Mouse (Mus musculus) telencephalon, adult 2 months (tissue): Measurements from ENCODE around the gene Gm20388.

Source experiments
- DNase-seq: peaks from one replicate; pipeline ENCODE4 v3.0.0-alpha.2; 2011; ENCODE audit warnings: low read depth, low spot score

The Gm20388 gene

GRCm38 (mm10) chr8:121950749-121951655, 2040.4 kb downstream of the Gm20388 start:
- DNase-seq, result no peak

GRCm38 (mm10) chr8:121951656-121952009, 2041.0 kb downstream of the Gm20388 start:
- DNase-seq, result no peak

GRCm38 (mm10) chr8:121952122-121952521, 2041.5 kb downstream of the Gm20388 start:
- no peak for DNase-seq

- DNase-seq, result no peak
These were observed 2042.2 kb downstream of the Gm20388 start for GRCm38 (mm10) chr8:121952800-121953199.

GRCm38 (mm10) chr8:121953821-121954545, 2043.3 kb downstream of the Gm20388 start:
- DNase-seq, result no peak

- no peak for DNase-seq
These were observed 2044.4 kb downstream of the Gm20388 start for GRCm38 (mm10) chr8:121954981-121955555.

GRCm38 (mm10) chr8:121955825-121956500, 2045.3 kb downstream of the Gm20388 start:
- no peak for DNase-seq

- DNase-seq, result no peak
These were observed 2047.8 kb downstream of the Gm20388 start for GRCm38 (mm10) chr8:121958395-121958794.

GRCm38 (mm10) chr8:121962892-121963291, 2052.3 kb downstream of the Gm20388 start:
- no peak for DNase-seq

- DNase-seq, result no peak
These were observed 2054.3 kb downstream of the Gm20388 start for GRCm38 (mm10) chr8:121964716-121965512.

GRCm38 (mm10) chr8:121966110-121966509, 2055.5 kb downstream of the Gm20388 start:
- no peak for DNase-seq

- DNase-seq, result no peak
These were observed 2056.2 kb downstream of the Gm20388 start for GRCm38 (mm10) chr8:121966714-121967448.

GRCm38 (mm10) chr8:121967977-121968376, 2057.3 kb downstream of the Gm20388 start:
- DNase-seq, result no peak

- no peak for DNase-seq
These were observed 2057.9 kb downstream of the Gm20388 start for GRCm38 (mm10) chr8:121968542-121968941.

GRCm38 (mm10) chr8:121970225-121970624, 2059.6 kb downstream of the Gm20388 start:
- no peak for DNase-seq

GRCm38 (mm10) chr8:121971488-121972058, 2060.9 kb downstream of the Gm20388 start:
- no peak for DNase-seq

GRCm38 (mm10) chr8:121973906-121974305, 2063.3 kb downstream of the Gm20388 start:
- no peak for DNase-seq

- peak; percentile 50 for DNase-seq
These were observed 2067.4 kb downstream of the Gm20388 start for GRCm38 (mm10) chr8:121977819-121978590.

GRCm38 (mm10) chr8:121978670-121979069, 2068.0 kb downstream of the Gm20388 start:
- no peak for DNase-seq
